Mouse (Mus musculus) stomach, embryonic 15.5 days (tissue): ENCODE data around the gene 2310022A10Rik. TPM values are rescaled to one million over a fixed set of nuclear protein-coding genes. Genes with fewer than 3 reads are reported as not detected.

Experiments
- ATAC-seq: fragments of 200-750 bp; cut with Nextera tagmentation; 2 replicates; pipeline ENCODE4 v1.8.0; 2017; ENCODE audit warnings: low read depth, moderate number of reproducible peaks, moderate TSS enrichment; ENCODE audit not compliant: insufficient read depth, low FRiP score
- H3K27ac ChIP-seq: fragments of 300-500 bp; sonication (generic); 2 replicates; pipeline ENCODE4 v1.5.1; 2015; ENCODE audit warnings: mild to moderate bottlenecking, inconsistent platforms
- H3K27me3 ChIP-seq: fragments of 300-500 bp; sonication (generic); replicated peaks from 2 replicates; pipeline ENCODE4 v1.6.1; 2015; ENCODE audit warnings: inconsistent platforms
- H3K36me3 ChIP-seq: fragments of 300-500 bp; sonication (generic); 2 replicates; pipeline ENCODE4 v1.6.1; 2015; ENCODE audit warnings: inconsistent platforms
- H3K4me1 ChIP-seq: fragments of 300-500 bp; sonication (generic); 2 replicates; pipeline ENCODE4 v1.6.1; 2015; ENCODE audit warnings: inconsistent platforms
- H3K4me2 ChIP-seq: fragments of 300-500 bp; sonication (generic); 2 replicates; pipeline ENCODE4 v1.6.1; 2015; ENCODE audit warnings: mild to moderate bottlenecking, inconsistent platforms
- H3K4me3 ChIP-seq: fragments of 300-500 bp; sonication (generic); replicated peaks from 2 replicates; pipeline ENCODE4 v1.5.1; 2015; ENCODE audit warnings: inconsistent platforms
- H3K9ac ChIP-seq: fragments of 300-500 bp; sonication (generic); 2 replicates; pipeline ENCODE4 v1.6.1; 2015; ENCODE audit warnings: inconsistent platforms
- H3K9me3 ChIP-seq: fragments of 300-500 bp; sonication (generic); 2 replicates; pipeline ENCODE4 v1.6.1; 2016; ENCODE audit warnings: inconsistent platforms
- WGBS: fragments of 180-500 bp; shearing (Covaris S2); methylation state at CpG from one replicate; pipeline ENCODE4 v1.1.7; 2015; 5-methylcytosine and 5-hydroxymethylcytosine counted together
- polyA plus RNA-seq: library from polyadenylated mRNA; unstranded; fragments of >200 nt; fragmentation: Nextera tagmentation; extraction: Ambion mirVana; gene quantifications from 2 replicates; pipeline ENCODE4 v1.2.1, GENCODE M21; 2015

2310022A10Rik gene
- polyA plus RNA-seq, 1 experiment from 2014 or later, result 21.0 TPM

GRCm38 (mm10) chr7:27592217-27592929 is 39.3 kb downstream of the 2310022A10Rik start:
- no peaks in the 10 kb centered on the region for H3K27me3 ChIP-seq

DNA sequence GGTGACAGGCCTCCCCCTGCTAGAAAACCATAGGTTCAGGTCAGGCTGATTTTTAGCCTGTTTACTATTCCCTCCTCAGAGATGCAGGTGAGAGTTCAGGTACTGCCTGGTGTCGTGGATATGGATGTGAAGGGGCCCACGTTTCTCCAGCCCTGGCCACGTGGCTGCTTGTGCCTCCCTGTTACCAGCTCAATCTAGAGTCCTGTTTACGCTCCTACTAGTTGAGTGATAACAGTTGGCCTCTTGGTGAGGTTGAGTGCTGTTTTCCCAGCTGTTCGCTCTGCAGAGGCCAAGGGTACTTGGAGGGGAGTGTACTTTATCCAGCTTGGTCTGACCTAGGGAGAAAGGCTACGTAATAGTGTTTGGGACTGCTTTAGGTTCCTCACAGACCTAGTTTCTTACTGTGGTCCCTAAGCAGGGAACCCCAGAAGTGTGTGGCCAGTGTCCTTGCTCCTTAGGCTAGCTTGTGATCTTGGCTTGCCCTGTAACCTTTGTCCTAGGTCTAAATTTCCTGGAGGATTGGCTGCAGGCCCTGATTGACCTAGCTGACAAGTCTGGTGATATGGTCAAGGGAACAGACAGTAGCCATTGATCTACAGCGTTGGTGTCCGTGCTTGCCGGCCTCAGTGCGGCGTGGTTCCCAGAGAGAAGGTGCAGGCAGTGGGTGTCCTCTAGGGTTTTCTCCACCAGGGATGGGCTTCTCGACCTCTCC is 40.1 kb downstream of the 2310022A10Rik start:
- Histone ChIP-seq H3K4me2 (peak overlapping the region; percentile 69), H3K27me3 (no peaks in the 10 kb centered on the region), H3K4me3 (peak overlapping the region; percentile 80), H3K36me3 (no peaks in the 10 kb centered on the region), H3K4me1 (peaks cover 27% of the 10 kb centered on the region), H3K9ac (peak overlapping the region; percentile 77; the same call in 1 of the 2 replicates), H3K9me3 (no peaks in the 10 kb centered on the region), H3K27ac (peak overlapping the region; percentile 99)
- ATAC-seq, result peak; percentile 16; the same call in 1 of the 2 replicates
- 48% methylated on average over 12 of the region's 12 CpGs for WGBS

More at GRCm38 (mm10) chr7:27592217-27592929, 39.3 kb downstream of the 2310022A10Rik start:
- 3% methylated on average over 17 of the region's 17 CpGs for WGBS
- peak overlapping the region; percentile 80 for H3K4me3 ChIP-seq
- peaks cover 20% of the 10 kb centered on the region for H3K4me1 ChIP-seq
- peak overlapping the region; percentile 69 for H3K4me2 ChIP-seq
- ATAC-seq, result peak; percentile 32
- H3K27ac ChIP-seq, result peak overlapping the region; percentile 99
- no peaks in the 10 kb centered on the region for H3K36me3 ChIP-seq
- H3K9ac ChIP-seq, result peak overlapping the region; percentile 77
- no peaks in the 10 kb centered on the region for H3K9me3 ChIP-seq

GRCm38 (mm10) chr7:27596586-27597503 is 43.8 kb downstream of the 2310022A10Rik start:
- ATAC-seq, result peak; percentile 33; the same call in 1 of the 2 replicates
- peak overlapping the region; percentile 11; the same call in 1 of the 2 replicates for H3K4me3 ChIP-seq

DNA sequence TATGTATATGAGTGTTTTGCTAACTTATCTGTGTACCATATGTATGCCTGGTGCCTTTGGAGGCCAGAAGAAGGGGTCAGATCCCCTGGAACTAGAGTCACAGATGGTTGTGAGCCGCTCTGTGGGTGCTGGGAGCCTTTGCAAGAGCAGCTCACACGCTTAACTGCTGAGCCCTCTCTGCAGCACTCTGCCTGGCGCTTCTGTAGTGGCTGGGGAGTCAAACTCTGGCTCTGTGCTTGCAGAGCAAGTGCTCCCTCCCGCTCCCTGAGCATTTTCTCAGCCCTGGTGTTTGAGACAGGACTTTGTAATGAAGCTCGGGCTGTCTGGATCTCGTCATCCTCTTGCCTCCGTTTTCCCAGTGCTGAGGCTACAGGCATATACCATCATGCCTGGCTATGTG is 45.0 kb downstream of the 2310022A10Rik start:
- no peak for ATAC-seq
- H3K9ac ChIP-seq, result no peak overlapping the region
- no peaks in the 10 kb centered on the region for H3K36me3 ChIP-seq
- H3K4me3 ChIP-seq, result no peak overlapping the region
- peaks cover 26% of the 10 kb centered on the region for H3K4me1 ChIP-seq
- no peaks in the 10 kb centered on the region for H3K9me3 ChIP-seq
- H3K27me3 ChIP-seq, result no peaks in the 10 kb centered on the region
- WGBS, result 67% methylated on average over 7 of the region's 7 CpGs
- H3K4me2 ChIP-seq, result peak overlapping the region; percentile 24; the same call in 1 of the 2 replicates
- H3K27ac ChIP-seq, result peak overlapping the region; percentile 52

More at GRCm38 (mm10) chr7:27596586-27597503, 43.8 kb downstream of the 2310022A10Rik start:
- Histone ChIP-seq H3K4me1 (peaks cover 31% of the 10 kb centered on the region), H3K27ac (peak overlapping the region; percentile 84), H3K9ac (no peak overlapping the region), H3K4me2 (peak overlapping the region; percentile 24), H3K36me3 (no peaks in the 10 kb centered on the region), H3K27me3 (no peaks in the 10 kb centered on the region), H3K9me3 (no peaks in the 10 kb centered on the region)
- WGBS, result 36% methylated on average over 10 of the region's 10 CpGs

GRCm38 (mm10) chr7:27601628-27602027 is 48.6 kb downstream of the 2310022A10Rik start:
- Histone ChIP-seq H3K9me3 (no peaks in the 10 kb centered on the region), H3K27me3 (no peaks in the 10 kb centered on the region), H3K4me1 (peaks cover 36% of the 10 kb centered on the region), H3K36me3 (0 out of 2 replicates have a peak, but pooled peaks cover 3% of the 10 kb centered on the region), H3K27ac (no peak overlapping the region), H3K9ac (no peak overlapping the region), H3K4me2 (no peak overlapping the region), H3K4me3 (no peak overlapping the region)
- no peak for ATAC-seq
- WGBS, result 64% methylated on average over 4 of the region's 4 CpGs

GRCm38 (mm10) chr7:27602161-27602560 is 49.1 kb downstream of the 2310022A10Rik start:
- Histone ChIP-seq H3K4me1 (peaks cover 39% of the 10 kb centered on the region), H3K36me3 (0 out of 2 replicates have a peak, but pooled peaks cover 3% of the 10 kb centered on the region), H3K9ac (no peak overlapping the region), H3K9me3 (no peaks in the 10 kb centered on the region), H3K4me2 (no peak overlapping the region), H3K27ac (no peak overlapping the region; the same call in 1 of the 2 replicates), H3K4me3 (no peak overlapping the region), H3K27me3 (no peaks in the 10 kb centered on the region)
- no peak for ATAC-seq
- WGBS, result 79% methylated on average over 2 of the region's 2 CpGs

DNA sequence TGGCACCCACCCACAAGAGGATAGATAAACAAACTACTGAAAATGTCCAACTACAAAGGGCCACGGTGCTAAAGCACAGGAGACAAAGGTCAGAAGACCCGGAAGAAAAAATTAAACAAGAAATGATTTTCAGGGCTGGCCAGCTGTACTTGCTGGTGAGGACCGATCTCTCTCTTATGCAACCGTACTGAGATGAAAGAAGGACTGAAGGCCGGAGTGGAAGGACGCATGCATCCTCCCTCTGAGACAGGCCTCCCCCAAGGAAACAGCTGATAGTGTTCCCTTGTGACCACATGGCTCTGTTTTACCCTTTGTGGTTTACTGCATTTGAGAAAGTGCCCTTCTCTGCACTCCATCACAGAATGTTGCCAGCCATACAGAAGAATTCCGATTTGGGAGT is 49.8 kb downstream of the 2310022A10Rik start:
- H3K27ac ChIP-seq, result no peak overlapping the region
- ATAC-seq, result no peak

DNA sequence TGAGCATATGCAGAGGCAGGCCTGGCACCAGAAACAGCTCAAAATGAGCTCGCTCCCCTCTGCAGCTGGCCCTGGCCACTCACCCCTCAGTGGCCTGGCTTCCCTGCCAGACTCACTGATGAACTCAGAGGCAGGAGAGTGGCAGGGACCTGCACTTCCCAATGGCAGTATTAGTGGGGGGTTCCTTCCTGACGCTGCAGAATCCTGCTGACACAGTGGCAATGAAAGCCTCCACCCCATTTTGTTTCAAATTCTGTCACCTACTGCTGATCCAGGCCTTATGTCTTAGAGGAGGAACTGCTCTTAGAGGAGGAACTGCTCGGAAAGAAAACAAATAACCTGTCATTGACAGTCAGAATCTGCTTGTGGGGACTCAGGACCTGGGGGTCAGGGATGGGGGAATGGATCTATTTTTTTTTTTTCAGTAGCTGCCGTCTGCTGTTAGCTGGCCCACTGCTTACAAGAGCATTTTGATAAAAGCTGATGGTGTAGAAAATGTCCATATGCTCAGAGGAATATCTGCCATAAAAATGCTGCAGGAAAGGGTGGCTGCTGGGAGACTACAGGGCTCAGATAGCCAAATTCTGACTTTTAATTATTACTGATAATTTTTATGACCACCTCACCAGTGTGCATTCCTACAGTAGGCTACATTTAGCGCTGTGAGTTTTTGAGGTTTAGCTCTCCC is 51.8 kb downstream of the 2310022A10Rik start:
- ATAC-seq, result no peak
- Histone ChIP-seq H3K4me2 (no peak overlapping the region), H3K9me3 (no peaks in the 10 kb centered on the region), H3K9ac (no peak overlapping the region), H3K27me3 (no peaks in the 10 kb centered on the region), H3K36me3 (peaks cover 15% of the 10 kb centered on the region), H3K4me3 (no peak overlapping the region), H3K27ac (peak overlapping the region; percentile 48), H3K4me1 (peaks cover 33% of the 10 kb centered on the region)
- 46% methylated on average over 5 of the region's 5 CpGs for WGBS

More for the DNA sequence above, 49.8 kb downstream of the 2310022A10Rik start:
- no peak overlapping the region for H3K4me3 ChIP-seq
- peaks cover 37% of the 10 kb centered on the region for H3K4me1 ChIP-seq
- H3K36me3 ChIP-seq, result 0 out of 2 replicates have a peak, but pooled peaks cover 3% of the 10 kb centered on the region
- H3K4me2 ChIP-seq, result no peak overlapping the region
- 55% methylated on average over 7 of the region's 7 CpGs for WGBS
- no peaks in the 10 kb centered on the region for H3K9me3 ChIP-seq
- no peaks in the 10 kb centered on the region for H3K27me3 ChIP-seq
- H3K9ac ChIP-seq, result no peak overlapping the region

DNA sequence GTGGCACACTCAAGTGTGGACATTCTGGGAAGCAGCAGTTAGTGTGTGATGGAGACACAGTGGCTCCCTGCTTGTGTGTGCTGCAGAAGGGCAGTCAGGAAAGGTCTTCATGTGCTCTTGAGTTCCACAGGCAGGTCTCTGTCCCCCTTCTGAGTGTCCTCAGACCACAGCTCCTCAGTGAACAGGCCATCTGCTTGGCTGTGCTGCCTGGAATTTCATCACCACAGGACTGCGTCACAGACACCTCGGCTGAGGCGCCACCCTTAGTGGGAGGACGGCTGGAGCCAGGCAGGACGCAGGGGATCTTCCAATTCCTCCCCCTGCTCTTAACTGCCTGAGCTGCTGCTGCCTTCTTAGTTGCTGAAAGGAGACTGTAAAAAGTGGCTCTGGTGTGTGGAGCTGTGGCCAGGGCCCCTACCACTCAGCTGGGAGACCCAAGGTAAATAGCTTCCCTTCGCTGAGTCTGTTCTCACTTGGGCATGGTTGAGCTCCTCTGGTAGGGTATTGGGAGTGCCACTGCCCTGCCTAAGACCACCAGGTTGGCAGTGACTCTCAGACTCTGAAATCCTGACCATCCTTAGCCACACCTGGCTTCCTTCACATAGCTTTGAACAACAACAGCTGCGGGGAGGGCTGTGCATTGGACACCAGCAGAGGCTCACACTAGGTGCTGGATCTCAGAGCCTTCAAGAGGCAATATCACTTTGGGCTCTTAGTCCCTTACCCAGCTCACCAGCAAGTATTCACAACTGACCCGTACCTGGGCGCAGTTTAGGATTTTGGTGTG is 52.7 kb downstream of the 2310022A10Rik start:
- no peak overlapping the region for H3K4me2 ChIP-seq
- no peaks in the 10 kb centered on the region for H3K9me3 ChIP-seq
- ATAC-seq, result no peak
- H3K27me3 ChIP-seq, result no peaks in the 10 kb centered on the region
- peak overlapping the region; percentile 48; the same call in 1 of the 2 replicates for H3K27ac ChIP-seq
- whole genome bisulfite sequencing, result 56% methylated on average over 9 of the region's 9 CpGs
- peaks cover 17% of the 10 kb centered on the region for H3K36me3 ChIP-seq
- H3K4me3 ChIP-seq, result no peak overlapping the region
- H3K4me1 ChIP-seq, result peaks cover 33% of the 10 kb centered on the region
- H3K9ac ChIP-seq, result no peak overlapping the region

- Histone ChIP-seq H3K4me3 (no peak overlapping the region), H3K4me2 (no peak overlapping the region), H3K27ac (peak overlapping the region; percentile 13; the same call in 1 of the 2 replicates), H3K27me3 (no peaks in the 10 kb centered on the region), H3K9ac (no peak overlapping the region), H3K9me3 (no peaks in the 10 kb centered on the region), H3K4me1 (peaks cover 31% of the 10 kb centered on the region), H3K36me3 (peaks cover 17% of the 10 kb centered on the region)
- peak; percentile 32; the same call in 1 of the 2 replicates for ATAC-seq
- WGBS, result 45% methylated on average over 10 of the region's 10 CpGs
Measured at GRCm38 (mm10) chr7:27606481-27607254, 53.6 kb downstream of the 2310022A10Rik start.
